Mouse (Mus musculus) C2C12 (cell line): Measurements from ENCODE around the gene Obsl1.

Source experiments
- CTCF ChIP-seq: IDR thresholded peaks from one replicate; pipeline ENCODE4 v1.5.1; 2011; ENCODE audit not compliant: control insufficient read depth, insufficient read depth, insufficient read length
- MAX ChIP-seq: IDR thresholded peaks from one replicate; pipeline ENCODE4 v1.6.1; 2011; ENCODE audit warnings: mild to moderate bottlenecking, control low read depth
- MYOD1 ChIP-seq: IDR thresholded peaks from one replicate; pipeline ENCODE4 v1.6.1; 2011; ENCODE audit warnings: low read depth; ENCODE audit not compliant: control insufficient read depth, insufficient read length

GRCm38 (mm10) chr1:75487040-75487404, 19.2 kb downstream of the Obsl1 start:
- TF ChIP-seq MYOD1, result no peak
- no peak for TF ChIP-seq CTCF
- TF ChIP-seq MAX, result no peak
